Mouse (Mus musculus) liver, embryonic 11.5 days (tissue): Measurements from ENCODE around the gene Ppil1. TPM values are rescaled to one million over a fixed set of nuclear protein-coding genes. Genes with fewer than 3 reads are reported as not detected.

ENCODE experiments used
- ATAC-seq: fragments of 200-750 bp; cut with Nextera tagmentation; replicated peaks from 2 replicates; pipeline ENCODE4 v1.8.0; 2017; ENCODE audit warnings: moderate number of reproducible peaks, mild to moderate bottlenecking, moderate TSS enrichment, moderate library complexity; ENCODE audit not compliant: low FRiP score
- DNase-seq: peaks from one replicate; pipeline ENCODE4 v3.0.0-alpha.2; 2017; ENCODE audit warnings: low spot score
- H3K27ac ChIP-seq: fragments of 300-500 bp; sonication (generic); 2 replicates; pipeline ENCODE4 v1.5.1; 2014; ENCODE audit warnings: mild to moderate bottlenecking, low read depth, low read length, control low read depth
- H3K27me3 ChIP-seq: fragments of 300-500 bp; sonication (generic); replicated peaks from 2 replicates; pipeline ENCODE4 v1.6.1; 2014; ENCODE audit warnings: low read length, mixed read lengths; ENCODE audit not compliant: control insufficient read depth, insufficient read depth
- H3K36me3 ChIP-seq: fragments of 300-500 bp; sonication (generic); 2 replicates; pipeline ENCODE4 v1.6.1; 2014; ENCODE audit warnings: mild to moderate bottlenecking, low read length, moderate library complexity, mixed read lengths; ENCODE audit not compliant: control insufficient read depth, insufficient read depth
- H3K4me1 ChIP-seq: fragments of 300-500 bp; sonication (generic); replicated peaks from 2 replicates; pipeline ENCODE4 v1.6.1; 2014; ENCODE audit warnings: low read length, mixed read lengths; ENCODE audit not compliant: control insufficient read depth, insufficient read depth
- H3K4me2 ChIP-seq: fragments of 300-500 bp; sonication (generic); 2 replicates; pipeline ENCODE4 v1.6.1; 2014; ENCODE audit warnings: mild to moderate bottlenecking, control low read depth, moderate library complexity
- H3K4me3 ChIP-seq: fragments of 300-500 bp; sonication (generic); 2 replicates; pipeline ENCODE4 v1.5.1; 2014; ENCODE audit warnings: low read depth, low read length, control low read depth
- H3K9ac ChIP-seq: fragments of 300-500 bp; sonication (generic); 2 replicates; pipeline ENCODE4 v1.6.1; 2014; ENCODE audit warnings: low read depth, low read length, control low read depth
- H3K9me3 ChIP-seq: fragments of 300-500 bp; sonication (generic); 2 replicates; pipeline ENCODE4 v1.6.1; 2016; ENCODE audit warnings: low read length, inconsistent platforms, mixed read lengths; ENCODE audit not compliant: control insufficient read depth
- WGBS: fragments of 180-500 bp; shearing (Covaris S2); extraction: QIAGEN DNeasy Blood & Tissue Kit; methylation state at CpG from one replicate; pipeline ENCODE4 v1.1.7; 2014; 5-methylcytosine and 5-hydroxymethylcytosine counted together
- polyA plus RNA-seq: library from polyadenylated mRNA; unstranded; fragments of >200 nt; fragmentation: Nextera tagmentation; extraction: Ambion mirVana; gene quantifications from 2 replicates; pipeline ENCODE4 v1.2.1, GENCODE M21; 2014

The Ppil1 gene
- polyA plus RNA-seq, 1 experiment from 2014 or later, result 200 TPM

GRCm38 (mm10) chr17:29293807-29294605 lies 30.0 kb upstream of the Ppil1 start:
- Histone ChIP-seq H3K36me3 (peaks cover 9% of the 10 kb centered on the region; the same call in 1 of the 2 replicates), H3K4me2 (no peak overlapping the region), H3K4me3 (no peak overlapping the region), H3K9ac (no peak overlapping the region), H3K27ac (no peak overlapping the region), H3K27me3 (no peaks in the 10 kb centered on the region), H3K4me1 (peaks cover 3% of the 10 kb centered on the region; the same call in 1 of the 2 replicates), H3K9me3 (no peaks in the 10 kb centered on the region)
- ATAC-seq (no peak), DNase-seq (no peak)
- 82% methylated on average over 9 of the region's 9 CpGs for WGBS

- no peaks in the 10 kb centered on the region for H3K9me3 ChIP-seq
- H3K27me3 ChIP-seq, result no peaks in the 10 kb centered on the region
- WGBS, result 73% methylated on average over 3 of the region's 3 CpGs
- H3K4me2 ChIP-seq, result no peak overlapping the region
- peaks cover 3% of the 10 kb centered on the region; the same call in 1 of the 2 replicates for H3K4me1 ChIP-seq
- no peak overlapping the region for H3K27ac ChIP-seq
- H3K9ac ChIP-seq, result no peak overlapping the region
- peaks cover 3% of the 10 kb centered on the region; the same call in 1 of the 2 replicates for H3K36me3 ChIP-seq
- ATAC-seq (no peak), DNase-seq (no peak)
- no peak overlapping the region for H3K4me3 ChIP-seq
These were observed 29.0 kb upstream of the Ppil1 start for GRCm38 (mm10) chr17:29292996-29293395.

- Histone ChIP-seq H3K36me3 (peaks cover 3% of the 10 kb centered on the region; the same call in 1 of the 2 replicates), H3K27ac (no peak overlapping the region), H3K4me2 (no peak overlapping the region), H3K9ac (no peak overlapping the region), H3K27me3 (no peaks in the 10 kb centered on the region), H3K9me3 (no peaks in the 10 kb centered on the region), H3K4me1 (peaks cover 3% of the 10 kb centered on the region; the same call in 1 of the 2 replicates), H3K4me3 (no peak overlapping the region)
- ATAC-seq (no peak), DNase-seq (no peak)
- 89% methylated on average over 7 of the region's 7 CpGs for WGBS
These were observed 27.8 kb upstream of the Ppil1 start for GRCm38 (mm10) chr17:29291793-29292192.

GRCm38 (mm10) chr17:29282216-29282952 lies 18.4 kb upstream of the Ppil1 start:
- no peak for ATAC-seq
- Histone ChIP-seq H3K36me3 (no peaks in the 10 kb centered on the region), H3K9me3 (no peaks in the 10 kb centered on the region; the same call in 1 of the 2 replicates), H3K9ac (no peak overlapping the region), H3K27me3 (no peaks in the 10 kb centered on the region), H3K27ac (no peak overlapping the region), H3K4me3 (no peak overlapping the region), H3K4me1 (no peaks in the 10 kb centered on the region), H3K4me2 (no peak overlapping the region)
- no peak for DNase-seq
- WGBS, result 87% methylated on average over 21 of the region's 21 CpGs

- 84% methylated on average over 5 of the region's 5 CpGs for WGBS
These were observed 17.6 kb upstream of the Ppil1 start for GRCm38 (mm10) chr17:29281541-29281940.

GRCm38 (mm10) chr17:29280422-29280821 lies 16.4 kb upstream of the Ppil1 start:
- Histone ChIP-seq H3K4me3 (no peak overlapping the region), H3K9me3 (no peaks in the 10 kb centered on the region; the same call in 1 of the 2 replicates), H3K4me2 (no peak overlapping the region), H3K36me3 (no peaks in the 10 kb centered on the region), H3K27ac (no peak overlapping the region), H3K27me3 (no peaks in the 10 kb centered on the region), H3K4me1 (no peaks in the 10 kb centered on the region), H3K9ac (no peak overlapping the region)
- ATAC-seq (no peak), DNase-seq (no peak)
- 93% methylated on average over 5 of the region's 5 CpGs for WGBS

More at GRCm38 (mm10) chr17:29281541-29281940, 17.6 kb upstream of the Ppil1 start:
- H3K9me3 ChIP-seq, result no peaks in the 10 kb centered on the region; the same call in 1 of the 2 replicates
- DNase-seq (no peak), ATAC-seq (no peak)
- no peaks in the 10 kb centered on the region for H3K36me3 ChIP-seq
- no peaks in the 10 kb centered on the region for H3K4me1 ChIP-seq
- H3K27me3 ChIP-seq, result no peaks in the 10 kb centered on the region
- H3K4me3 ChIP-seq, result no peak overlapping the region
- no peak overlapping the region for H3K9ac ChIP-seq
- H3K27ac ChIP-seq, result no peak overlapping the region
- no peak overlapping the region for H3K4me2 ChIP-seq

GRCm38 (mm10) chr17:29273889-29274288 lies 9.9 kb upstream of the Ppil1 start:
- Histone ChIP-seq H3K4me2 (no peak overlapping the region), H3K4me1 (peaks cover 15% of the 10 kb centered on the region), H3K9me3 (no peaks in the 10 kb centered on the region), H3K27ac (peak overlapping the region; percentile 8; the same call in 1 of the 2 replicates), H3K27me3 (no peaks in the 10 kb centered on the region), H3K36me3 (no peaks in the 10 kb centered on the region), H3K9ac (no peak overlapping the region), H3K4me3 (no peak overlapping the region)
- no peak for DNase-seq
- WGBS, result 81% methylated on average over 11 of the region's 11 CpGs
- ATAC-seq, result no peak

GRCm38 (mm10) chr17:29273156-29273555 lies 9.2 kb upstream of the Ppil1 start:
- Histone ChIP-seq H3K9me3 (no peaks in the 10 kb centered on the region), H3K9ac (no peak overlapping the region), H3K27me3 (no peaks in the 10 kb centered on the region), H3K27ac (no peak overlapping the region), H3K4me2 (no peak overlapping the region), H3K4me3 (no peak overlapping the region), H3K4me1 (peaks cover 15% of the 10 kb centered on the region), H3K36me3 (no peaks in the 10 kb centered on the region)
- 80% methylated on average over 7 of the region's 7 CpGs for WGBS
- ATAC-seq, result no peak
- no peak for DNase-seq
